In the genomic region with DNA sequence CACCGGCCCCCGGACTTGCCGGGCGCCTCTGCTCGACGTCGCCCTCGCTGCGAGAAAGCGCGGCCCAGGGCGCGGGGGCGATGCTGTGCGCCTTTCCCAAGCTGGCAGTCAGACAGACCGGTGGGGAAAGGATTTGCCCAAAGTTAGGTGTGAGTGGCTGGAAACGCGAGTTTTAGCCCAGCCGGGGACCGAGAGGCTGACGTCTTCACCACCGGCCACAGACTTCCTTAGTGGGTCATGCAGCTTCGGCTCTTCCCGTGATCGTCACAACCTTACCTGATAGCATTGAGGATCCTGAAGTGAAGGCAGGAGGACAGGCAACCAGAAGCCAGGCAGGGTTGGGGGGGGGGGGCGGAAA, we compare ENCODE assay signal across 1 mouse cellular context.
A peak's percentile ranks its signal among the peaks of the same experiment; 100 is the strongest.
TF ChIP-seq lines count a peak whose summit lies in the region.

No protein-coding gene starts in this region.

TF ChIP-seq in CH12.LX, 34 proteins besides CTCF, POLR2A, EP300 and RAD21:
- no peak for TF ChIP-seq ZC3H11A (IDR thresholded peaks at IDR 0.05; ENCODE audit: low read depth, low read length)
- peak; percentile 25; the same call in 1 of the 2 replicates for TF ChIP-seq SIN3A (IDR thresholded peaks at IDR 0.05; ENCODE audit: low read length)
TF ChIP-seq in CH12.LX: peak in this region for 1.
